Mouse (Mus musculus) forebrain, embryonic 11.5 days (tissue): ENCODE results near the gene Cltc. TPM values are rescaled to one million over a fixed set of nuclear protein-coding genes. Genes with fewer than 3 reads are reported as not detected.

Experiments used
- ATAC-seq: fragments of 200-750 bp; cut with Nextera tagmentation; replicated peaks from 2 replicates; pipeline ENCODE4 v1.8.0; 2017; ENCODE audit warnings: moderate TSS enrichment; ENCODE audit not compliant: low FRiP score
- DNase-seq: peaks from one replicate; pipeline ENCODE4 v3.0.0-alpha.2; 2017; ENCODE audit warnings: low spot score
- H3K27ac ChIP-seq: fragments of 300-500 bp; sonication (generic); 2 replicates; pipeline ENCODE4 v1.5.1; 2014; ENCODE audit warnings: low read depth, low read length
- H3K27me3 ChIP-seq: fragments of 300-500 bp; sonication (generic); 2 replicates; pipeline ENCODE4 v1.6.1; 2014; ENCODE audit warnings: mild to moderate bottlenecking, low read length, mixed read lengths; ENCODE audit not compliant: control insufficient read depth, insufficient read depth
- H3K36me3 ChIP-seq: fragments of 300-500 bp; sonication (generic); 2 replicates; pipeline ENCODE4 v1.6.1; 2014; ENCODE audit warnings: mild to moderate bottlenecking, low read length, moderate library complexity, mixed read lengths; ENCODE audit not compliant: control insufficient read depth, insufficient read depth
- H3K4me1 ChIP-seq: fragments of 300-500 bp; sonication (generic); replicated peaks from 2 replicates; pipeline ENCODE4 v1.6.1; 2014; ENCODE audit warnings: low read length, mixed read lengths; ENCODE audit not compliant: control insufficient read depth, insufficient read depth
- H3K4me2 ChIP-seq: fragments of 300-500 bp; sonication (generic); 2 replicates; pipeline ENCODE4 v1.6.1; 2014; ENCODE audit warnings: low read depth, mild to moderate bottlenecking, low read length, moderate library complexity, mixed read lengths; ENCODE audit not compliant: severe bottlenecking
- H3K4me3 ChIP-seq: fragments of 300-500 bp; sonication (generic); 2 replicates; pipeline ENCODE4 v1.5.1; 2014; ENCODE audit warnings: low read depth, low read length
- H3K9ac ChIP-seq: fragments of 300-500 bp; sonication (generic); 2 replicates; pipeline ENCODE4 v1.6.1; 2014; ENCODE audit warnings: low read length
- H3K9me3 ChIP-seq: fragments of 300-500 bp; sonication (generic); 2 replicates; pipeline ENCODE4 v1.6.1; 2016; ENCODE audit warnings: low read length, mixed read lengths; ENCODE audit not compliant: control insufficient read depth
- WGBS: fragments of 180-500 bp; shearing (Covaris S2); extraction: QIAGEN DNeasy Blood & Tissue Kit; methylation state at CpG from one replicate; pipeline ENCODE4 v1.1.7; 2014; 5-methylcytosine and 5-hydroxymethylcytosine counted together
- polyA plus RNA-seq: library from polyadenylated mRNA; unstranded; fragments of >200 nt; fragmentation: Nextera tagmentation; extraction: Ambion mirVana; gene quantifications from 2 replicates; pipeline ENCODE4 v1.2.1, GENCODE M21; 2014

The Cltc gene
- polyA plus RNA-seq, 1 experiment from 2014 or later = 176 TPM

DNA sequence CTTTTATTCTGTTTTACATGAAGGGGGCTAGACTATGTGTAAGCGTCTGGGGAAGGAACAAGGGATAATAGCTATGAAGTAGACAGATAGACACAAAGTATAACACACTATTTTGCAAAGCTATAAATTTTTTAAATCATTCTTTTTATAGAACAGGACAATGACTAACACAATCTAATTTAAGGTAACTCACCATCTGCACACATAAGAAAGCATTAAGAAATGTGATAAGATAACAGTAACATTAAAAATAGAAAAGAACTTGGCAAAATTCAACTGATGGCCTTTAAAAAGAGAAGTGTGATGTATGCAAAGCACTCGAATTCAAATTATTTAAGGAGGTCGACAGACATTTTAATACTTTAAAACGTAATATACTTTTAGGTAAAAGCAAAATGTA lies 22.4 kb downstream of the Cltc start:
- no peak overlapping the region for H3K4me3 ChIP-seq

DNA sequence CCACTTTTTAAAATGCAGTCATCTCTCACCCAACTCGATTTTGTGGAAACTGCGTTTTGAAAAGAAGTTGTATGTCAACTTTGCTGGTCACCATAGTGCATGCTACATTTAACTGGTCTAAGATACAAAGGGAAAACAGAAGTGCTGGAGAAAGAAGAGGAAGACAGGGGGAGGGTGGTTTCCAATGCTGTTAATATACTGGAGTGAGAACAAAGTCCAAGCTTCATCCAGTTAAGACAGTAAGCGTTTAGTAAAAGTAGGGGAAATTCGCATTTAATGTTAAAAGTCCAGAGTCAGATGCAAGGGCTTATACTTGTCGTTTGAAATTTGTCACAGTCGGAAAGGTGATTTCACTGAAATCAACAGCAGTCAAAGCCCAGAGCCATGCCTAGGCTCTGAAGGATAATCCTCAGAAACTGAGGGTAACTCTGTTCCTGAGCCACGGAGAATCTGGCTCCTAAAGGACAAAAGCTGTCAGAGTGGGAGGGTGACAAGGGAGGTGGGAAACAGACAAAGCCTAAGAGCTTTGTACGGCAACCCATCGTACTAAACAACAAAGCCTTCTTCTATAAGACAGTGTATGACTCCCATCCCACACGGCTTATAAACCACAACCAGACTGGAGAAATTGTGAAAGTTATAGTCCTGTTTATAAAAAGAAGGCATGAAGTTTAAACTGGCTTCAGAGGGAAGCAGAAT lies 23.0 kb downstream of the Cltc start:
- no peaks in the 10 kb centered on the region; the same call in 1 of the 2 replicates for H3K36me3 ChIP-seq
- DNase-seq (no peak), ATAC-seq (no peak)

More for the DNA sequence above, 22.4 kb downstream of the Cltc start:
- DNase-seq (no peak), ATAC-seq (no peak)
- WGBS = 92% methylated on average over 4 of the region's 4 CpGs
- Histone ChIP-seq H3K27me3 (no peaks in the 10 kb centered on the region), H3K9ac (no peak overlapping the region), H3K4me1 (no peaks in the 10 kb centered on the region), H3K9me3 (no peaks in the 10 kb centered on the region), H3K4me2 (no peak overlapping the region), H3K27ac (no peak overlapping the region), H3K36me3 (no peaks in the 10 kb centered on the region; the same call in 1 of the 2 replicates)

DNA sequence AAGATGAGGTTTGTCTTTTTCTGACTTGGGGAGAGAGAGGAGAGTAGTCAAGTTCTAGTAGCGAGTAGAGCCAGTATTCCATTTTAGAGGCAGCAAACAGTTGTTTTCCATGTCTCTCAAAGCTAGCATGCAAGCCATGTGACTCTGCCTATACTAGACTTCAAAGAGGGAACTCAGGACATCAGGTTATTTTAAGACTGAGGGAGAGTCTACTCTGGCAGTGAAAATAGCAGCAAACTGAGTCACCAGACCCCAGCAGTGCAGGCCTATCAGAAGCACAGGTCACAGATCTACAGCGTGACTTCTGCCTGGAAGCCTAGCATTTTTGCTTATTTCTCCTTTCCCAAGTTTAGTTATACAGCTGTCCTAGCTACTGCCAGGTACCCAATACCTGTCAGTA lies 25.9 kb downstream of the Cltc start:
- H3K9ac ChIP-seq = no peak overlapping the region
- ATAC-seq (no peak), DNase-seq (no peak)
- no peaks in the 10 kb centered on the region for H3K9me3 ChIP-seq
- no peak overlapping the region for H3K4me2 ChIP-seq
- no peak overlapping the region for H3K4me3 ChIP-seq
- no peak overlapping the region for H3K27ac ChIP-seq
- H3K27me3 ChIP-seq = no peaks in the 10 kb centered on the region
- H3K36me3 ChIP-seq = no peaks in the 10 kb centered on the region; the same call in 1 of the 2 replicates
- WGBS = 88% methylated on average over 2 of the region's 2 CpGs
- H3K4me1 ChIP-seq = no peaks in the 10 kb centered on the region

More for the DNA sequence above, 23.0 kb downstream of the Cltc start:
- H3K27ac ChIP-seq = no peak overlapping the region
- H3K9ac ChIP-seq = no peak overlapping the region
- no peaks in the 10 kb centered on the region for H3K4me1 ChIP-seq
- no peak overlapping the region for H3K4me2 ChIP-seq
- no peaks in the 10 kb centered on the region for H3K9me3 ChIP-seq
- 80% methylated on average over 10 of the region's 10 CpGs for whole genome bisulfite sequencing
- H3K4me3 ChIP-seq = no peak overlapping the region
- H3K27me3 ChIP-seq = no peaks in the 10 kb centered on the region

DNA sequence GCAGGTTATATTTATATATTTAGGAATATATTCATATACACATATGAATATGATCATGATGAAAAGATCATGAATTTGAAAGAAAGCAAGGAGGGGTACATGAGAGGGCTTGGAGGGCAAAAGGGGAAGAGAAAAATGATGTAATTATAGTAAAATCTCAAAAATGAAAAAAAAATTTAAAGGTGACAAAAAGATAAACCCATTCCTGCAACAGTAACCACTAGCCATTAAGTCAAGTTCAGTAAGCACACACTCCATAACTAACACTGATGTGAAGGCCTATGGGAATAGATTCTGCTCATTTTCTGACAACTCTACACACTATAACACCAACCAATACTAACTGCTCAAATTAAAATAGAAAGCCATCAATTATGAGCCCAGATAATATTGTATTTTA lies 31.8 kb downstream of the Cltc start:
- Histone ChIP-seq H3K27ac (no peak overlapping the region), H3K4me2 (no peak overlapping the region), H3K27me3 (no peaks in the 10 kb centered on the region), H3K4me3 (no peak overlapping the region), H3K9me3 (no peaks in the 10 kb centered on the region), H3K9ac (no peak overlapping the region), H3K36me3 (no peaks in the 10 kb centered on the region; the same call in 1 of the 2 replicates), H3K4me1 (no peaks in the 10 kb centered on the region)
- ATAC-seq (no peak), DNase-seq (no peak)

DNA sequence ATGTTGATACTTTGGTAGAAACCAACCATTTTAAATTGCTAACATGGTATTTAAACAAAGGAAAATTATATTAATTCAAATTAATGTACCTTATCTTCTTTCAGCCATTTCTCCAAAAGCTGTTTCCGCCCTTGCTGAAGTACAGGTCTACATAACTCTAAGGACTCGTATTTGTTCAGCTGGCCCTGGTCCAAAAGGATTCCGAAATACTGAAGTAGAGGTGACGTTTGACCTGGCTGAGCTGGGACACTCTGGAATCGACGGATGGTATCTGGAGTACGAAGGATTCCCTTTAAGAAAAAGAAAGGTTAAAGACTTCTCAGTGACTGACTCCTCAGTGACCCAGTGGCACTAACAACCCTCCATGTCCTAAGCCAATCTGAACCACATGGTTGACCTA lies 32.4 kb downstream of the Cltc start:
- H3K36me3 ChIP-seq = peaks cover 4% of the 10 kb centered on the region; the same call in 1 of the 2 replicates
- no peak overlapping the region for H3K9ac ChIP-seq
- H3K27me3 ChIP-seq = no peaks in the 10 kb centered on the region
- ATAC-seq (no peak), DNase-seq (no peak)
- 94% methylated on average over 7 of the region's 7 CpGs for WGBS
- H3K27ac ChIP-seq = no peak overlapping the region
- no peaks in the 10 kb centered on the region for H3K9me3 ChIP-seq
- H3K4me2 ChIP-seq = no peak overlapping the region
- no peaks in the 10 kb centered on the region for H3K4me1 ChIP-seq
- H3K4me3 ChIP-seq = no peak overlapping the region

DNA sequence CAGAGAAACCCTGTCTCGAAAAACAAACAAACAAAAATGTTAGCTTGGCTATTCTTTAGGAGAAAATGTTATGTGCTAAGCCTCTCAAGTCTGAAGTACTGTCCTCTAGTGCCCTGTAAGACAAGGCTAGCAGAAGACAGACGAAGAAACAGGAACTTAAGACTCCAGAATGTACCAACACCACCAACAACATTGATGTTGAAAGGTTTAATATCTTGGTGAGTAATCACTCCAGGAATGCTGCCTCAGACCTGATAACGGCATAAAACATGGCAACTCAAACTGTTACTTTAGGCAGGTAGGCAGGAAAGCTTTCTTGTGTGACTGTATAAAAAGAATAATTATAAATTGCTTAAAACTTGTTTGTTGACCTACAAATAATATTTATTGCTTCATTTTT lies 33.4 kb downstream of the Cltc start:
- ATAC-seq = no peak
- WGBS = 91% methylated on average over 3 of the region's 3 CpGs
- H3K9ac ChIP-seq = no peak overlapping the region
- H3K27ac ChIP-seq = no peak overlapping the region
- no peaks in the 10 kb centered on the region for H3K27me3 ChIP-seq
- no peak for DNase-seq
- H3K9me3 ChIP-seq = no peaks in the 10 kb centered on the region
- peaks cover 6% of the 10 kb centered on the region; the same call in 1 of the 2 replicates for H3K36me3 ChIP-seq
- H3K4me3 ChIP-seq = no peak overlapping the region
- H3K4me2 ChIP-seq = no peak overlapping the region
- H3K4me1 ChIP-seq = no peaks in the 10 kb centered on the region

DNA sequence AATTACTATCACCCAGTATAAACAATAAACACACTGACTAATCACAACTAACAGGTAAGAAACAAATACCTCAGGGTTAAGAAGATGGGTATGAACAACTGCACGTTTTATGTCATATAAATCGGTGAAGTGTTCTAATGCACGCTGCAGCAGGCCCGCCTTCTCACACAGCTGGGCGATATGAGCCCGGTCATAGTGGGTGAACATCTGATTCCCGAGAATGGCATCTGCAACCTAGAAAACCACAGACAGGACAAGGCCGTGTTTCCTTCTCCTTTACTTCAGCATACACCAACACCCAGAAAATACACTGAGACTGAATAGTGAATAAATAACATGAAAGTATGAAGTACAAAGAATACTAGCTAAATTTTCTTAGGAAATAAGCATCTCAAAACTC lies 38.0 kb downstream of the Cltc start:
- Histone ChIP-seq H3K36me3 (peaks cover 6% of the 10 kb centered on the region; the same call in 1 of the 2 replicates), H3K27ac (no peak overlapping the region), H3K9ac (no peak overlapping the region), H3K4me2 (no peak overlapping the region), H3K4me1 (no peaks in the 10 kb centered on the region), H3K27me3 (no peaks in the 10 kb centered on the region), H3K4me3 (no peak overlapping the region), H3K9me3 (no peaks in the 10 kb centered on the region)
- 95% methylated on average over 8 of the region's 8 CpGs for WGBS
- ATAC-seq (no peak), DNase-seq (no peak)

DNA sequence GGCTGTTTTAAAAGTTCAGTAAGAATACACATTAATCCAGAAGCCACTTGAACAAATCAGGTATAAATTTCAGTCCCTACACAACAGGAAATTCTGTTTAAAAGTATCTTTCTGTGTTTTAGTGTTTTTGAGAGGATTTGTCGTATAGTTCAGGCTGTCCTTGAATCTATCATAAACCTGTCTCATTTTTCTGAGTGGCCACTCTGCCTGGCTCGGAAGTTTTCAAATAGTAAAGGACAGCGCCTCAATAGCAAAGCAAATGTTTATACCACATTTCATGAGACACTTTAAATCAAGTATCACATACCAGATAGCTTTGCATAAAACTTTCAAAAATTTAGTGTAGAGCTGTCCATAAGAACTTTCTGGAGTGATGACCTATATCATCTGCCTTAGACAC lies 39.0 kb downstream of the Cltc start:
- ATAC-seq (no peak), DNase-seq (no peak)
- Histone ChIP-seq H3K4me3 (no peak overlapping the region), H3K27ac (no peak overlapping the region), H3K9ac (no peak overlapping the region), H3K4me1 (no peaks in the 10 kb centered on the region), H3K4me2 (no peak overlapping the region), H3K9me3 (no peaks in the 10 kb centered on the region), H3K27me3 (no peaks in the 10 kb centered on the region), H3K36me3 (peaks cover 6% of the 10 kb centered on the region; the same call in 1 of the 2 replicates)
- WGBS = 95% methylated on average over 3 of the region's 3 CpGs
